Mouse (Mus musculus): Measurements from ENCODE around the gene Nr1i2.
"Not testable (repeated sequence)": the region's sequence is repeated elsewhere in the genome, so short reads cannot be mapped to it uniquely, and the experiment has no call there.

Nr1i2 gene

DNA sequence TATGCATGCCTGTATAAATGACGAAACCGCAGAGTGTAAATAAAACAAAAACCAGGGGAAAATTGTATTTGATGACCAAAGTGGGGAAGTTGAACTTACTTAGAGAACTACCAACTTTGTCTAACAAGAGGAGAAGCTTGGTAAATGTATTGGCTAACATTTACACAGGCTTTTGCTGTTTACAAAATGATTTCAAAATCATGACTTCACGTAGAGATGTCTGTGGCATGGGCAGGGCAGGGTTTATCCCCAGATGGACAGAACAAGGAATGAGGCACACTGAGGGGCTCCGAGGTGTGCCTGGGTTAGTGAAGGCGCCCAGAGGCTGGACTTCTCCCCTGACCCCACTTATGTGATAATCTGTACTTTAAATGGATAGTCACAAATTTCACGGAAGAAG is 7.3 kb downstream of the Nr1i2 start:
- no peak for DNase-seq

DNA sequence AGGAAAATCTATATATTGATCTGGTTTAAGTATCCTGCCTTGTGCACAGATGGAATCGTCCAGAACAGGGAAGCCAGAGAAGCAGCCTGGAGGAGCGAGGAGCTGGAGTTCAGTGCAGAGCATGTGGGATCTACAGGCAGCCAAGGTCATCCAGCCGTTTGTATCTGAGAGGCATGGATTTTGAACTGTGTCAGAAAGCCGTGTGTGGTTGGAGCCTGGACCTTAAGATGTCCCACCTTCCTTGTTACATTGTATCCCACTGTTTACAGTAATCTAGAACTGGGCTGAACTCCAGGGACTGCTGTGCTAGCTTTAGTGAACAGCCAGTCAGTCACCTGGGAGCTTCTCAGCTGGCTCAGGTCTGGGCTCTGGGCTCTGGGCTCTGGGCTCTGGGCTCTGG is 8.1 kb downstream of the Nr1i2 start:
- DNase-seq, result no peak

DNA sequence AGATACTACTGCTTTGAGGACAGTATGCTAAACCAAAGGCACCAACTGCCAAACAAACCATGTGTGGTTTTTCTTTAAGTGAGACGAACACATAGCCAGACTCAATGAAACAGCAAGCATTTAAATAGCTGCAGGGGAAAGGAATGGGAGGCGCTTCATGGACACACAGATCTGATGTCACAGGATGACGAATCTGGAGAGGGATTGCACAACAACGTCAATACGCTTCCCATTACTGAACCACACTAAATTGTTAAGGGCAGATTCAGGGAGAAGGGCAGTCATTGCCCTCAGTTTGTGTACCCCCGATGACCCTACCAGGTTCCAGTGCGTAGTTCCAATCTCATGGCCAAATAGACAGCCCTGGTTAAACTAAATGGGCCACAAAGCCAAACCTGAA is 8.8 kb downstream of the Nr1i2 start:
- no peak for DNase-seq

DNA sequence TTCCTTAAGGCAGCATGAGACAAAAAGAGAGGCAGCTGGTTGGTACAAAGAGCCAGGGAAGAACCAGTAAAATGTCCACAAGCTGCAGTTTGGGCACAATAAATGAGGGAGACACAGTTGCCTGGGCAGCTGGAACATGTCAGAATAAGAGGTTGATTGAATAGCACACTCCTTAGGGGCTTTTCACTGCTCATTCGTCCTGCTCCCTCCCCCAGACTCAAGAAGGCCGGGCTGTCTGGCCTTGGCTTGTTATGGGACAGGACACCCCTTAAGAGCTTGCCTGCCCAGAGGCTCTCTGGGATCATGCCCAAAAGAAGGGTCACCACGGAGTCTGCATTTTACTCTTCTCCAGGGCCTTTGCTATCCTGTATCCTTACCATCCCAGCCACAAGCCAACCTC is 11.3 kb downstream of the Nr1i2 start:
- no peak for DNase-seq

DNA sequence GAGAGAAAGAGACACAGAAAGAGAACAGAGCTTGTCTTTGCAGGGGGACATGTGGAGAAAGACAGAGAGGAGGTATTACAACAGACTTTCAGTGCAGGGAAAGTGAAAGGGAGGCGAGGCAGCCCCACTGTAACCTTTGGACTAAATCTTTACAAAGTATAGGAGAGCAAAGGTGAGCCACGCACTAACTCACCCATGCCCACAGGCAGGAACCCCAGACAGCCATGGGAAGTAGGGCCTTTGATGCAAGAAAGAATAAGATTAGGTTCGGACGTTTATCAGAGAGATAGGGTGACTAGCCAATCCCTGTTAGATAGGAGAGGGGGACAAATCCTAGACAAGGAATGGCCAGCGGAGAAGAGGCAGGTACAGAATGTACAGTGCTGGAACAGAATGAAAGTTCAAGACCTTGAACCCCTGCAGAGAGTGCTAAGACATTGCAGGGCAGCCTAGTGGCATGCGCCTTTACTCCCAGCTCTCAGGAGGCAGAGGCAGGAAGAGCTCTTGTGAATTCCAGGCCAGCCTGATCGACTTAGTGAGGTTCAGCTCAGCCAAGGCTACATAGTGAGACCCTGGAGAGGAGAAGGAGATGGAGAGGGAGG is 12.0 kb downstream of the Nr1i2 start:
- DNase-seq, result no peak

DNA sequence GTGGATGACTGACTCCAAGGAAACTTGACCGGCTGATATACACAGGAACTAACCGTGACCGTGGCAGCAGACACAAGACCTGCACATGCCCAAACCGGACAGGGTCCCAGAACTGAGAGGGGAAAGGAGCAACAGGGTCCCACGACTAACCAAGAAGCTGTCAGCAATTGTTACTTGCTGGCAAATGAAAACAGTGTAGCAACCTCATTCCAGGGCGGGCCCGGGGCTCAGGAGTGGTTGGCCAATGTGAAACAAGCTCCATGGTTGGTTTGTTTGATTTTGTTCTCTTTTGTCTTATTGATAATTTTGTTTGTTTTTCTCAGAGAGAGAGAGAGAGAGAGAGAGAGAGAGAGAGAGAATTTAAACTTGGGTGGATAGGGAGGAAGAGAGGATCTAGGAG is 13.7 kb downstream of the Nr1i2 start:
- no peak for DNase-seq

DNA sequence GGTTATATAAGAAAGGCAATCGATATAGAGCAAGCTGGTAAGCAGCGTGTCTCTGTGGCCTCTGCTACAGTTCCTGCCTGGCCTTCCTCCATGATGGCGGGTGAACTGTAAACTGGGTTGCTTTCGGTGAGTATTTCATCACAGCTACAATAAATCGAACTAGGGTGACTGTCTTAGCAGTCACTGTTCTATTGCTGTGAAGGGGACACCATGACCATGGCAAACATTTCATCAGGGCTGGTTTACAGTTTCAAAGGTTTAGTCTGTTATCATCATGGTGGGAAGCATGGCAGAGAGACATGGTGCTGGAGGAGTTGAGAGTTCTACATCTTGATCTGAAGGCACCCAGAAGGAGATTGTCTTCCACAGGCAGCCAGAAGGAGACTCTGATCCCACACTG is 14.8 kb downstream of the Nr1i2 start:
- no peak for DNase-seq

DNA sequence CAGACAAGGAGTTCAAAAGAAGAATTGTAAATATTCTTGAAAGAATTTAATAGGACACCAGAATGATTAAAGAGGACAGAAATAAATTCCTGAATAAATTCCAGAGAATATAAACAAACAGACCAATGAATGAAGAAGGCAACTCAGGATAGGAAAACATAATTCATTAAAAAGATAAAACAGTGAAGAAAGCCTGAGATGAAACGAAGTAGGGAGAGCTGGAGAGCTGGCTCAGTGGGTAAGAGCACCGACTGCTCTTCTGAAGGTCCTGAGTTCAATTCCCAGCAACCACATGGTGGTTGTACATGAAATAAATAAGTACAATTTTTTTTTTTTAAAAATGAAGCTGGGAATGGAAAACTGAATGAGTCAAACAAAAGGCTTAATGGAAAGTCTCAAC is 19.9 kb downstream of the Nr1i2 start:
- DNase-seq, result no peak

DNA sequence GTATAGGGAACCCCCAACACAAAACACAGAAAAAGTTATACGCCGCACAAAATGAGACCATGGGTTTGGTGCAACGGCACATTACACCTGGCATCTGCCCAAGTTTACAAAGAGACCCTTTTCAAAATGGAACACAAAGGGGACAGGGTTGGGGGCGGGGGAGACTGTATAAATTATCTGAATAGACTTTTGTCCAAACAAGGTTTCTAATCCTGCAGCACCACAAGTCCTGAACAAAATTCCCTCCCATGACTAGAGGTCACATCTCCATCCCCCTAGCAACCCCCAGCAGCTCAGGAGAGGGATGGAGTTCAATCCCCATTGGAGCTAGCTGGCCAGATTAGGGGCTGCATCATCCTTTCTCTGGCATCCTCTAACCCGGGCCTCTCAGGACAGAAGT is 22.1 kb downstream of the Nr1i2 start:
- no peak for DNase-seq

DNA sequence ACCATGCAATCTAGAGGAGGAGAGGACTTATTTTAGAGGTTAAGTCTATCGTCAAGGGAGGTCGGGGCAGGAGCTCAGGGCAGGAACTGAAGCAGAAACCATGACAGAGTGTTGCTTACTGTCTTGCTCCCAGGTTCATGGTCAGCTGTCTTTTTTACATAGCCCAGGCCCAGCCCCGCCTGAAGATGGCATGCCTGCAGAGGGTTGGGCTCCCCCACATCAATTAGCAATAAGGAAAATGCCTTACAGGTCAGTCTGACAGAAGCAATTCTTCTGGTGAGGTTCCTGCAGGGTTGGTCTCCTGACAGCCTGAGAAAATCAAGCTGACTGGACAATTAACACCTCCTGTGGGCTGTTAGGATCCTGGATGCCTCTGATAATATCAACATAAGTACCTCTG is 23.0 kb downstream of the Nr1i2 start:
- DNase-seq, result no peak

DNA sequence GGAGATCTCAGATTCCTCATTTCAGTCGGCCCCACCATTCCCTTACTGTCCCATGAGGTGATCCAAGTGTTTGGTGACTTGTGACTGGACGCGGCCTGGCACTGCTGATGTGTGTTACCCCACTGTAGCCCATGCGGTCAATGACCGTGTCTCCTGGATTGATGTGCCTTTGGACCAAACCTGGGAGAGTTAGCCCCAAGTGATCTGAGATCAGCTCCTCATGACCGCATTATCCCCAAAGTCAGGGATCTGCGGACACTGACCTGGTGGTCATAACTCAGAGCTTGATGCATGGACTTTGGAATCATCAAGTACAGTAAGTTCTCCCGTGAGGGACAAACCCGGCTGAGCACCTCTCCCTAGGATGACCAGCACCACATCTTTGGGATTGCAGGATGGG is 38.7 kb downstream of the Nr1i2 start:
- DNase-seq, result no peak

DNA sequence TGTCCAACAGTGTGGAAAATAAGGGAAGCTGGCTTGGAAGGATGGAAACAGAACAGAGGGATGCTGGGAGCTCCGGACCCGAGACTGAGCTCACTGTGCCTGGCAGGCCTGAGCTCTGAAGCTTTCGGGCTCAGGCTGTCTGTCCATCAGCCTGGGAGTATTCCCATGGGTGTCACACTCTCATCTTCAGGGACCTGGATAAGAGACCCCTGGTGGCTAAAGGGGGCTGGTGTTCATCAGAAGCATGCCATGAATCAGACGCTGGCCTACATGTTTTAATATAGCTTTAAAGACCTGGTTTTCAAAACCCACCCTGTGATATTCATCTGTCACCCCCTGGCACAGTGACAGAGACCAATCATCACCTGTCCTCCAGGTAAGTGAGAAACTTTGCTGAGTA is 39.5 kb downstream of the Nr1i2 start:
- DNase-seq, result no peak

DNA sequence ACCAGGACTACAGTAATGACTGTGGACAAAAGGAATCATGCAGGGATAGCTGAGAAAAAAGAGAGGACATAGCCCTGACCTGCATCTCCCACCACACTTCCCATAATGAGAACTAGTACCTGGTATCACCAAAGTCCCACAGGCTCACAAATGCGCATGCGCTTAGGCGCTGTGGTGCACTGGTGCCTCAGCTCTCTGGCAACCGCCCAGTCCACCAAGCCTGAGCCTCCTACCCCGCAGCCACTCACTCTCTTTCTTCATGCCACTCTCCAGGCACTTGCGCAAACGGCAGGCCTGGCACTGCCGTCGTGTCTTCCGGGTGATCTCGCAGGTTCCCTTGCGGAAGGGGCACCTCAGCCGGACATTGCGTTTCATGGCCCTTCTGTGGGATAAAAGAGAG is 40.6 kb downstream of the Nr1i2 start:
- no peak for DNase-seq

DNA sequence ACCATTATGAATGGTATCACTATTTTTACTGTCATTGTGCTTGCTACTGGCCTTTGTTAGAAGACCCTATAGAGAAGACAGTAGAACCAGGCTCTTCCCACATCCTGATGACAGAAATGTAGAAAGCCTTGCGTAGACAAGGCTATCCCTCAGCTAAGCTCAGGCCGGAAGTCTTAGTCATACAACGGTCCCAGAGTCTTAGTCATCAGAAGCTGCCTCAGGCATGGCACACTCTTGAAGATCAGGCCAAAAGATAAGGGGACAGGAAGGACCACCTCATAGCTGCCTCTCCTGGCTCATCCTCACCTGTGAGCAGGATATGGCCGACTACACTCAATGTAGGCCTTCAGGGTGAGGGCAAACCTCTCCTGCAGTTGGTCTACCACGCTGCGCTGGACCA is 44.2 kb downstream of the Nr1i2 start:
- DNase-seq, result no peak

DNA sequence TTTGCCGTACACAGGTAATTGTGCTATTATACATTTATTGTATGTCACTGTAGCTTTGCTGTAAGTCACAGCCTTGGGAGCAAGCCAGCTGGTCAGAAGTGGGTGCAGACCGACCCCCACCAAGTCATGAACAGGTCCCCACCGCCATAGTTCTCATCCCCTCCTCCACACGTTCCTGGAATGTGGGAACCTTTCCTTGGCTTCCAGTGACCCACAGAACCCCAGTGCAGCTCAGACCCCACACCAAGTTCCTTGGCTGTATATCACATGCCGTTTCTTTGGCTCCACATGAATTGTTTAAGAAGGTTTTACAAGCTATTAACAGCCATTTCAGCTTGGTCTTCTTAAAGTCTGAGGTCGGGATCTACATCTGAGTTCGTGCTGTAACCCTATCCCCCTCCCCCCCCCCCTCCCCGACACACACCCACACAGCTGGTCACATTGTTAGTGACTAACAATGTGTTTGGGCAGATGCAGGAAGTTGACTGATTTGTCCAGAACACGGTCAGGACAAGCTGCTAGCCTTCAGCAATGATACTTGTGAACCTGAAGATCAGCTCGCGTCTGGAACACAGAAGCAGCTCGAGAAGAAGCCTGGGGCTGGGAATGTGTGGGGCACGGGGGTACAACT is 46.2 kb downstream of the Nr1i2 start:
- DNase-seq, result no peak

DNA sequence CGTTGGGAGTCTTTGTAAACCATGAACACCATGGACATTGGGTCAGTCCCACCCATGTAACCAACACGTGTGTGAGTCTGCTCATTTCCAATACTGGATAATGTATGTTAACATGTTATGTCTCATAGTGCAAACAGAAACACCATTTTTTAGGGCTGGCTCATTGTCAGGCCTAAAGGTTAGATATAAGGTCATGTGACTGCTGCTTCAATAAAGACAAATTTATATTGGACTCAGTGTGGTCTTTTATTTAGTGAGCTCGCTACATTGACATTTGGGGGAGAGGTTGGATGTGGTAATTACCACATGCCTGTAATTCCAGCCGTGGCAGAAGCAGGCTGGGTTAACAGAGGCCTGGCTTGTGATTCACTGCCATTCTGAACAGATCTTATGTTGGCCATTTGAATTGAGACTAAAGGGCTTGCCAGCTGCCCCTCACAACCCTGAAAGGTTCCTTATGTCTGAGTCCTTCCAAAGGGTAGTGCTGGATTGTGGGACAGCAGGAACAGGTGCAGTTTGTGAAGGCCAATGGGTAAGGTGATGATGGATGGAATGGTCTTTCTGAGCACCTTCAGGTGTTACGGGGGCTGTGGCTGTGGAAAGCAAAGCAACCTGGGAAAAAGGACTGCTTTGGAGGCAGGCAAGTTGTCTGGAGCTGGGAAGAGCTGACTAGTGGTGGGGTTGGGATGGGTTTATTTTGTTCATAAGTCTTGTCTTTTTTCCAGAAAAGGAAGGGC is 48.6 kb downstream of the Nr1i2 start:
- no peak for DNase-seq

DNA sequence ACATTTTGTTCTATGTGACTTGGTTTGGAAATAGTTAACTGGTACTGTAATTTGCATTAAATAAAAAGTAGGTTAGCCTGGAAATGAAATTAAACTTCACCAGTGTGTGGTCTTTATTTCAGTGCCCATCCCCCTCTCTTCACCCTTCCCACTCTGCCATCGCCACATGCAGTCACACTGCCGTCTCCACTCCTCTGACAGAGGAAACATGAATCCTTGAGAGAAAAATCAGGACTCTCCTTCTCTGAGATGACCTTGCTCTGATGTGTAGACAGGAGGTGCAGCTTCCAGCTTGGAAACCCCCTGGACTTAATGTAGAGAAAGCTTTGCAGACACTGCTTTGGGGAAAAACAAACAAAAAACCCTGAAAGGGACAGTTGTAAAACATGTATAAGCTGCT is 49.2 kb downstream of the Nr1i2 start:
- no peak for DNase-seq

DNA sequence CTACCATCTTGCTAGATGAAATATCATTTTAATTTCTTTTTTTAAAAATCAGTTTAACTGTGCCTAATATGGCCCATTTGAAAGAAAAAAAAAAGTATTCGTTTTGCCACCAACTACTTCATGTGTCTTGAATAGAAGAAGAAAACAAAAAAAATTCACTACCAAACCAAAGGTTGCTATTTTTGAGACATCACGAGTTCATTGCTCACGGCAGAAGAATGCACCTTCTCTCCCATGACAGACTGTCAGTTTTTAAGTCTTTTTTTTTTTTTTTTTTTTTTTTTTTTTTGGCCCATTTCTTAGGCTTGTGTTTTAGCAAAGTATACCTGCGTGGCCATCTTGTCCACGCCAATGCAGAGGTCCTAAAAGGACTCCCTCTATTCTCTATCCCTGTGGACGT is 50.5 kb downstream of the Nr1i2 start:
- no peak for DNase-seq

DNA sequence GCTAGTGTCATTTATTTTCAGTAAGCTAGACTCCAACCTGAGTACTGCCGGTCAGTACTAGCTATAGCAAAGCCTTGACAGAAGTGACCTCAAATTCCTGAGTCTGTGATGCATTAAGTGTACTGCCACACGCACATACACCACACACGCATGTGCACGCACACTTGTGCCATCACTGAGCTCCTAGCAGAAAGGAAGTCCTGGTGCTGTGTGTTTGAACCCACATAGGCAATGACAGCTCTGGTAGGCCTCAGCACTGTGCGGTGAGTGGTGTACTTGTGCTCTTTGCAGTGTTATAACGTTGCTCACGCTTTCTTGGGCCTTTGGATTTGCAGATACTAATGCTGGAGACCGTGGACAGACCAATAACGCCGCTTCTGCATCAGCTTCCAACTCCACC is 54.5 kb downstream of the Nr1i2 start:
- DNase-seq, result no peak

DNA sequence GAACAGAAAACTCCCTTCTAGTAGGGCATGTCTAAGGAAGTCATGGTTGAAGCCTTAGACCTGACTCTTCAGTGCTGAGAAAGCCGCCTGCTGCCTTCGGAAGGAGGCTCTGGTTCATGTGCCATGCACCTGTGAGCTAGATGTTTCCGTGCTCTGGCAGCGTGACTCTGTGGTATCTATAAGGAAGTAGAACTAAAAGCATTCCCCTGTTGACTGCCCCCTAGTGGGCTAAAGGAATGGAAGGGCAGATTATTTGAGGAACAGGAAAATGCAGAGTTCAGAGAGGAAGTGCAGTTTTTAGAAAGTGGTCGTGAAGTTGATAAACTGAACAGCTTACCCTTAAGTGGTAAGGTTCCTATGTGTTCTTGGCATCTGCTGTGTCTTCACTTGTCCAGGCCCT is 54.9 kb downstream of the Nr1i2 start:
- DNase-seq, result peak; percentile 46 to 64

DNA sequence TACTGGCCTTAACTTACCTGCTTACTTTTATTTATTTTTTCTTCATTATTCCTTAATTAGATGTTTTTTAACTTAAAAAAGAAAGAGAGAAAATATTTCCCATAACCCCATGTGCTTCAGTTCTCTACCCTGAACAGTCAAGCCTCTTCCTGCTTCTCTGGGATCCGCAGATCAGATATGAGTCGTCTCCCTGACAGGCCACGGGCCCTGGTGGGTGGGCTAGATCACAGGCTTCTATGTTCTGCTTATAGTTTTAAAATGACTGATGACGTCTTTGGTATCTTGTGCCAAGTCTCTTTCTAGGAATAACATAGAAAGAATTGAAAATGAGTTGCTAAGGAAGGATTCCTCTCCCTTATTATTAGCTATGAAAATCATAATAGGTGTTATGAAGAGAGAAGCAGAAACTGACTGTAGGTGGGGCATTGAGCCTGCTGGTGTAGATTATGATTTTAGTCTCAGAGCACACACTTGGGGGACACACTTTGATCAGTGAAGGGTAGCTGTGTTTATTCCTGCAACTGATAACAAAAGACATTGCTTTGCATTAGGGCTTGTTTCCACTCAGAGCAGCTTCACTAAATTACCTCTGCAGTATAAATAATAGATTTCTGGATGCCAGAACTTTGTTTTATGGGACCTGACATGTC is 57.6 kb downstream of the Nr1i2 start:
- no peak for DNase-seq

DNA sequence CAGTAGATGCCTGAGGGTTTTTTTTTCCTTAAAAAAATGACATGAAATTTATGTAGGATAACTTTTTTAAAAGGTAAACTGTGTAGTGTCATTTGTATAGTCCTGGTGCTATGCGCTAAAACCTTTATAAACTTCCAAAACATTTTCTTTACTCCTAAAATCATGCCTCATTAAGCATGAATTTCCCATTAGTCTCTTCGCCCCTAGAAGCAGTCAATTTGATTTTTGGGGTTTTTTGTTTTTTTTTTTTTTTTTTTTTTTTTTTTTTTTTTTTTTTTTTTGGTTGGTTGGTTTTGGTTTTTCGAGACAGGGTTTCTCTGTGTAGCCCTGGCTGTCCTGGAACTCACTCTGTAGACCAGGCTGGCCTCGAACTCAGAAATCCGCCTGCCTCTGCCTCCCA is 72.1 kb downstream of the Nr1i2 start:
- DNase-seq, result not testable (repeated sequence)

DNA sequence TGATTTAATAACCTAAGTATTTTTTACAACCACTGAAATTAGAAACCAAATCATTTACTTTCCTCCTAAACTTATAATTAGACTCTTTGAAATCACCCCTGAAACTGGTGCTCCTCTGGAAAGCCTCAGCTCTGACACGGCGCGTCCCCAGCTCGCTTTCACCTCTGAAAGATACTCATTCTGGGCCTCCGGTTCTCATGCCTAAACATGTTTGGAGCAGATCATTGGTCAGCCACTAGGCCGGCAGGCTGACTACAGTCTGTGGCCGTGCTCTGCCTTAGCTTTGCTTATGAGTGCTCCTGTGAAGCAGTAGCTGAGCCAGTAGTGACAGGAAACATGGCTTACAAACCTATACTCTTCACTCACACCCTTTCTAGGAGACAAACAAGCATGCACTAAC is 89.4 kb downstream of the Nr1i2 start:
- no peak for DNase-seq
